8 mouse cellular contexts compared by ENCODE assay signal in the genomic region with DNA sequence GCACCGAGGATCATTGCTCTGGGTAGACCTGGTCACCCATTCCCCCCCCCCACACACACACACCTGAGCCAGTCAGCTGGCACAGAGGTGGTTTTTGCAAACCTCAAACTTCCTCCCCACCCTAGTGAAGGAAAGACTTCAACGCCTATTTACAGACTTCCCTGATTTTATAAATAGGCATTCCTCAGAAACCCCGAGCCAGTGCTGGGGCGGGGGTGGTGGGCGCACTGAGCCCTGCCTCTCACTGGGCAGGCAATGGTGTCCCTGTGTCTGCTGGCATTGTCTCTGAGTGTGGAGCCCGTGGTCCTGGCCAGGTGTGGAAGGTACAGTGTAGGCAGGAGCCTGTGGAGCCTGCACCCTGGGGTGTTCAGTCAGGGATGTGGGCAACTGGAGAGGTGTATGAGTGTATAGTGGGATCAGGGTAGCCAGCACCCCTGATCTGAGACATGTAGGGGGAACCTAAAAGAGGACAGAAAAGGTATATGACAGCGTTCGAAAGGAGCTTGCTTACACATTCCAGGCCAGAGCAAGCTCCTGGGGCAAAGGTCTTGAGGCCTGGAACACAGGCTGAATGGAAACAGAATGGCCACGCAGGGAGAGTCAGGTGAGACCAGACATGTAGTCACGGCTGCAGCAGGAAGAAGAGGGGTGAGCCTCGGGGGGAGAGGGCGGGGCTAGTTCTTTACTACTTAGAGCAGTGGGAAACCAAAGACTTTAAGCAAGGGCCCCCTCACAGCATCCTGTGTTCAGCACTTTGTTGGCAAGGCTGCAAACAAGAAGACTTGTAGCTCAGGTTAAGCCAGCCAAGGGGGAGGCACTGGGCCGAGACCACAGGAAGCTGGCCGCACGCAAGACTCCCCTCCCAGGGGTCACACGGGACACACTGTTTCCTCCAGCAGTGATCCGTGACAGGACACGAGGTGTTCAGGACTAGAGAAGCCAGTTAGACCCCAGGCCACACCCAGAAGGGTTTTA. TPM values are rescaled to one million over a fixed set of nuclear protein-coding genes. Genes with fewer than 3 reads are reported as not detected.
DNase-seq lines count a peak whose midpoint lies in the region; ATAC-seq lines count a peak whose summit lies in the region.

No protein-coding gene starts in this region.

- peak; percentile 46 for ATAC-seq in megakaryocyte progenitor cell, adult 5-6 weeks (replicated peaks; ENCODE audit: poor library complexity)

- intact Hi-C loops in gastrocnemius, postnatal 36 days (cut with DNase I): no loop called here

- DNase-seq in lung, postnatal 10 days: peak; percentile 41
- no peak for DNase-seq in lung, postnatal 14 days
- DNase-seq in kidney, adult 11 months: peak; percentile 67
- DNase-seq in thymus, postnatal 4 days: peak; percentile 83
- no peak for DNase-seq in gastrocnemius, postnatal 36 days
- DNase-seq in ovary, adult 18-20 months (ENCODE audit: low spot score): no peak
- no peak for DNase-seq in cerebellum, postnatal 14 days

RNA-seq across cellular contexts. Expression of a gene that starts 13.3 kb away (rescaled TPM):
- total RNA-seq in megakaryocyte progenitor cell, adult 5-6 weeks (2015): 44.0 and 65.8 TPM in 2 replicates
- 56.6 and 72.3 TPM in 2 replicates for total RNA-seq in megakaryocyte progenitor cell, adult 5-6 weeks (2017)
- total RNA-seq in gastrocnemius, postnatal 36 days (2021): under 1 TPM; 0.37 to 0.77 TPM

RNA-seq across cellular contexts. Expression of a gene that starts 44.3 kb away (rescaled TPM):
- 5.1 and 6.5 TPM in 2 replicates for total RNA-seq in megakaryocyte progenitor cell, adult 5-6 weeks (2015)
- 3.7 and 5.1 TPM in 2 replicates for total RNA-seq in megakaryocyte progenitor cell, adult 5-6 weeks (2017)
- 1 to 10 TPM; 1.6 to 2.2 TPM for total RNA-seq in gastrocnemius, postnatal 36 days (2021)

Comparison
In these comparisons a context has a peak if more than half of its experiments do, and no peak if none do; other contexts are left out.
1. DNase-seq: peak in lung, postnatal 10 days (single experiment), kidney, adult 11 months (single experiment) and thymus, postnatal 4 days (single experiment); none in lung, postnatal 14 days (single experiment), gastrocnemius, postnatal 36 days (0 of 2), ovary, adult 18-20 months (single experiment) and cerebellum, postnatal 14 days (0 of 2).
2. RNA of a gene that starts 13.3 kb away (total RNA-seq): 44.0 to 72.3 TPM in megakaryocyte progenitor cell, adult 5-6 weeks; 0.37 to 0.77 TPM in gastrocnemius, postnatal 36 days; every median in the first group is over 10 times any median in the second.